Mouse (Mus musculus) adrenal gland, postnatal 10 days (tissue): Measurements from ENCODE around the gene Rilp. TPM values are rescaled to one million over a fixed set of nuclear protein-coding genes. Genes with fewer than 3 reads are reported as not detected.
A peak's percentile ranks its signal among the peaks of the same experiment; 100 is the strongest.
"Not testable (repeated sequence)": the region's sequence is repeated elsewhere in the genome, so short reads cannot be mapped to it uniquely, and the experiment has no call there.

Experiments used
- DNase-seq: peaks from one replicate; pipeline ENCODE4 v3.0.0; 2021; ENCODE audit warnings: mixed read lengths
- total RNA-seq, 2 experiments: library from RNA; stranded (reverse); gene quantifications; 2 replicates each; pipeline ENCODE4 v1.2.3; 2021

The Rilp gene
- total RNA-seq, 2 experiments from 2014 or later = 17.3 to 23.7 TPM

- DNase-seq = no peak
Observed at GRCm38 (mm10) chr11:75533314-75534015, 23.6 kb downstream of the Rilp start.

GRCm38 (mm10) chr11:75534286-75535033, 24.6 kb downstream of the Rilp start:
- DNase-seq = no peak

- no peak for DNase-seq
Observed at GRCm38 (mm10) chr11:75535106-75535795, 25.4 kb downstream of the Rilp start.

- DNase-seq = no peak
Observed at GRCm38 (mm10) chr11:75536255-75537024, 26.5 kb downstream of the Rilp start.

- no peak for DNase-seq
Observed at GRCm38 (mm10) chr11:75537025-75537414, 27.1 kb downstream of the Rilp start.

- no peak for DNase-seq
Observed at GRCm38 (mm10) chr11:75537491-75538183, 27.7 kb downstream of the Rilp start.

GRCm38 (mm10) chr11:75538184-75538969, 28.5 kb downstream of the Rilp start:
- DNase-seq = no peak

GRCm38 (mm10) chr11:75538970-75539299, 29.0 kb downstream of the Rilp start:
- no peak for DNase-seq

GRCm38 (mm10) chr11:75540209-75540608, 30.3 kb downstream of the Rilp start:
- DNase-seq = no peak

- no peak for DNase-seq
Observed at GRCm38 (mm10) chr11:75540710-75541581, 31.1 kb downstream of the Rilp start.

GRCm38 (mm10) chr11:75544713-75545112, 34.8 kb downstream of the Rilp start:
- DNase-seq = no peak

GRCm38 (mm10) chr11:75546057-75546456, 36.2 kb downstream of the Rilp start:
- DNase-seq = no peak

- DNase-seq = peak; percentile 40
Observed at GRCm38 (mm10) chr11:75549658-75550111, 39.8 kb downstream of the Rilp start.

GRCm38 (mm10) chr11:75550200-75550946, 40.5 kb downstream of the Rilp start:
- no peak for DNase-seq

GRCm38 (mm10) chr11:75551321-75551720, 41.4 kb downstream of the Rilp start:
- DNase-seq = no peak

- DNase-seq = peak; percentile 48
Observed at GRCm38 (mm10) chr11:75551961-75552441, 42.1 kb downstream of the Rilp start.

GRCm38 (mm10) chr11:75552906-75553482, 43.1 kb downstream of the Rilp start:
- DNase-seq = no peak

GRCm38 (mm10) chr11:75556006-75556405, 46.1 kb downstream of the Rilp start:
- not testable (repeated sequence) for DNase-seq

- no peak for DNase-seq
Observed at GRCm38 (mm10) chr11:75557142-75557541, 47.2 kb downstream of the Rilp start.
